Mouse (Mus musculus) liver, embryonic 16.5 days (tissue): ENCODE measurements at regions not wholly inside any gene's neighbourhood (a gene's known extent, or its start where the extent isn't known, plus 50 kb on each side); places are given as distances from the start of the nearest gene placed in this dataset.

Source experiments
- ATAC-seq: fragments of 200-750 bp; cut with Nextera tagmentation; 2 replicates; pipeline ENCODE4 v1.8.0; 2017; ENCODE audit warnings: low read depth, mild to moderate bottlenecking, moderate number of reproducible peaks, moderate library complexity
- H3K27ac ChIP-seq: fragments of 300-500 bp; sonication (generic); 2 replicates; pipeline ENCODE4 v1.5.1; 2014; ENCODE audit warnings: mild to moderate bottlenecking, low read length
- H3K27me3 ChIP-seq: fragments of 300-500 bp; sonication (generic); 2 replicates; pipeline ENCODE4 v1.6.1; 2014; ENCODE audit warnings: low read depth, low read length, mixed read lengths; ENCODE audit not compliant: control insufficient read depth, insufficient read depth
- H3K36me3 ChIP-seq: fragments of 300-500 bp; sonication (generic); 2 replicates; pipeline ENCODE4 v1.6.1; 2014; ENCODE audit warnings: mild to moderate bottlenecking; ENCODE audit not compliant: control insufficient read depth, insufficient read depth
- H3K4me1 ChIP-seq: fragments of 300-500 bp; sonication (generic); 2 replicates; pipeline ENCODE4 v1.6.1; 2014; ENCODE audit warnings: low read depth, low read length, mixed read lengths; ENCODE audit not compliant: control insufficient read depth
- H3K4me2 ChIP-seq: fragments of 300-500 bp; sonication (generic); 2 replicates; pipeline ENCODE4 v1.6.1; 2014; ENCODE audit warnings: low read depth, low read length, mixed read lengths
- H3K4me3 ChIP-seq: fragments of 300-500 bp; sonication (generic); 2 replicates; pipeline ENCODE4 v1.5.1; 2014; ENCODE audit warnings: low read depth, mild to moderate bottlenecking, low read length
- H3K9ac ChIP-seq: fragments of 300-500 bp; sonication (generic); 2 replicates; pipeline ENCODE4 v1.6.1; 2014; ENCODE audit warnings: low read depth, low read length
- H3K9me3 ChIP-seq: fragments of 300-500 bp; sonication (generic); replicated peaks from 2 replicates; pipeline ENCODE4 v1.6.1; 2016; ENCODE audit warnings: low read length; ENCODE audit not compliant: control insufficient read depth
- WGBS: fragments of 180-500 bp; shearing (Covaris S2); extraction: QIAGEN DNeasy Blood & Tissue Kit; methylation state at CpG from one replicate; pipeline ENCODE4 v1.1.7; 2014; ENCODE audit not compliant: insufficient replicate concordance; 5-methylcytosine and 5-hydroxymethylcytosine counted together

- H3K36me3 ChIP-seq: no peaks in the 10 kb centered on the region
- WGBS: 32% methylated on average over 1 of the region's 1 CpGs
- no peaks in the 10 kb centered on the region for H3K4me1 ChIP-seq
- H3K9ac ChIP-seq: no peak overlapping the region
- no peak for ATAC-seq
- H3K27ac ChIP-seq: no peak overlapping the region
- H3K4me2 ChIP-seq: no peak overlapping the region
- no peak overlapping the region for H3K4me3 ChIP-seq
- H3K27me3 ChIP-seq: no peaks in the 10 kb centered on the region
- no peaks in the 10 kb centered on the region for H3K9me3 ChIP-seq
Observed at GRCm38 (mm10) chr6:111708277-111708676, 565.3 kb upstream of the Lmcd1 start.

GRCm38 (mm10) chr6:111725969-111726368, 547.6 kb upstream of the Lmcd1 start:
- Histone ChIP-seq H3K9me3 (no peaks in the 10 kb centered on the region), H3K4me2 (no peak overlapping the region), H3K4me3 (no peak overlapping the region), H3K4me1 (no peaks in the 10 kb centered on the region), H3K9ac (no peak overlapping the region), H3K27ac (no peak overlapping the region), H3K36me3 (no peaks in the 10 kb centered on the region), H3K27me3 (no peaks in the 10 kb centered on the region)
- no peak for ATAC-seq

- Histone ChIP-seq H3K4me2 (no peak overlapping the region), H3K4me3 (no peak overlapping the region), H3K27ac (no peak overlapping the region), H3K9me3 (no peaks in the 10 kb centered on the region), H3K4me1 (no peaks in the 10 kb centered on the region), H3K27me3 (no peaks in the 10 kb centered on the region), H3K36me3 (no peaks in the 10 kb centered on the region), H3K9ac (no peak overlapping the region)
- ATAC-seq: no peak
Observed at GRCm38 (mm10) chr6:111730381-111730780, 543.2 kb upstream of the Lmcd1 start.

GRCm38 (mm10) chr6:111733926-111734325, 539.6 kb upstream of the Lmcd1 start:
- ATAC-seq: no peak
- no peak overlapping the region for H3K4me2 ChIP-seq
- no peaks in the 10 kb centered on the region for H3K9me3 ChIP-seq
- no peak overlapping the region for H3K27ac ChIP-seq
- no peak overlapping the region for H3K4me3 ChIP-seq
- no peaks in the 10 kb centered on the region for H3K27me3 ChIP-seq
- H3K36me3 ChIP-seq: no peaks in the 10 kb centered on the region
- 70% methylated on average over 3 of the region's 3 CpGs for WGBS
- H3K9ac ChIP-seq: no peak overlapping the region
- no peaks in the 10 kb centered on the region for H3K4me1 ChIP-seq

GRCm38 (mm10) chr6:111738983-111739382, 534.6 kb upstream of the Lmcd1 start:
- 52% methylated on average over 1 of the region's 1 CpGs for WGBS
- Histone ChIP-seq H3K4me3 (no peak overlapping the region), H3K9me3 (no peaks in the 10 kb centered on the region), H3K27ac (no peak overlapping the region), H3K4me2 (no peak overlapping the region), H3K36me3 (no peaks in the 10 kb centered on the region), H3K4me1 (no peaks in the 10 kb centered on the region), H3K27me3 (no peaks in the 10 kb centered on the region), H3K9ac (no peak overlapping the region)
- ATAC-seq: no peak

GRCm38 (mm10) chr6:111781710-111782481, 491.7 kb upstream of the Lmcd1 start:
- ATAC-seq: no peak
- Histone ChIP-seq H3K4me3 (no peak overlapping the region), H3K27me3 (no peaks in the 10 kb centered on the region), H3K4me2 (no peak overlapping the region), H3K36me3 (no peaks in the 10 kb centered on the region), H3K27ac (no peak overlapping the region), H3K9ac (no peak overlapping the region), H3K9me3 (no peaks in the 10 kb centered on the region; the same call in 1 of the 2 replicates), H3K4me1 (no peaks in the 10 kb centered on the region)
- 64% methylated on average over 5 of the region's 5 CpGs for WGBS

- H3K27me3 ChIP-seq: no peaks in the 10 kb centered on the region
- no peaks in the 10 kb centered on the region for H3K9me3 ChIP-seq
- H3K27ac ChIP-seq: no peak overlapping the region
- no peak for ATAC-seq
- no peaks in the 10 kb centered on the region for H3K36me3 ChIP-seq
- no peak overlapping the region for H3K9ac ChIP-seq
- no peak overlapping the region for H3K4me2 ChIP-seq
- H3K4me3 ChIP-seq: no peak overlapping the region
- H3K4me1 ChIP-seq: no peaks in the 10 kb centered on the region
Observed at GRCm38 (mm10) chr6:111808611-111809010, 464.9 kb upstream of the Lmcd1 start.

GRCm38 (mm10) chr6:111813982-111814603, 459.5 kb upstream of the Lmcd1 start:
- Histone ChIP-seq H3K27ac (no peak overlapping the region), H3K9ac (no peak overlapping the region), H3K27me3 (no peaks in the 10 kb centered on the region), H3K4me3 (no peak overlapping the region), H3K9me3 (no peaks in the 10 kb centered on the region), H3K4me2 (no peak overlapping the region), H3K36me3 (no peaks in the 10 kb centered on the region), H3K4me1 (no peaks in the 10 kb centered on the region)
- ATAC-seq: no peak
- 72% methylated on average over 7 of the region's 7 CpGs for WGBS

GRCm38 (mm10) chr6:111815150-111815549, 458.4 kb upstream of the Lmcd1 start:
- H3K4me3 ChIP-seq: no peak overlapping the region
- H3K27ac ChIP-seq: no peak overlapping the region
- H3K4me2 ChIP-seq: no peak overlapping the region
- H3K36me3 ChIP-seq: no peaks in the 10 kb centered on the region
- ATAC-seq: no peak
- H3K9ac ChIP-seq: no peak overlapping the region
- no peaks in the 10 kb centered on the region for H3K27me3 ChIP-seq
- H3K9me3 ChIP-seq: no peaks in the 10 kb centered on the region
- no peaks in the 10 kb centered on the region for H3K4me1 ChIP-seq
